In the genomic region with DNA sequence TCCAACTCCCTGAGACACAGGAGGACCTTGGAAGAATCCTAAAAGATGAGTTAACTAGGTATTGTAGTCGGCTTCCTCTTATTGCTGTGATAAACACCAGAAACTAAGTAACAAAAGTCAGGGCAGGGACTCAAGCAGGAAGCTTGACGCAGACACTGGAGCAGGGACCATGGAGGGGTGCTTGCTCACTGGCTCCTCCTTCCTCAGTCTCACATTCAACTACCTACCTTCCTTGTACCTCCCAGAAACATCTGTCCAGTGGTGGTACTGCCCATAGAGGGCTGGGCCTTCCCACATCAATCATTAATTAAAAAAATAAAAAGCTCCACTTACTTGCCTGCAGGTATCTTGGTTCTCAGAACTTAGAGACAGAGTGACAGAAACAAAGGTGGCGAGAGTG, we compare ENCODE assay signal across 12 mouse cellular contexts.
DNase-seq lines count a peak whose midpoint lies in the region; ATAC-seq and TF ChIP-seq lines count a peak whose summit lies in the region.
"Had no signal": no experiment of that assay in that cellular context is flagged by ENCODE, and none has a peak within 500 bp of the region (broad histone marks: within the 10 kb centered on the region; RNA-seq: fewer than 3 reads in every experiment).

No protein-coding gene starts in this region.

- no peaks in the 10 kb centered on the region for H3K36me3 ChIP-seq in heart, embryonic 13.5 days
- peaks cover 4% of the 10 kb centered on the region; the same call in 1 of the 2 replicates for H3K36me3 ChIP-seq in midbrain, embryonic 10.5 days
- no peaks in the 10 kb centered on the region for H3K36me3 ChIP-seq in midbrain, postnatal 0 days (ENCODE audit: insufficient read depth, low read length)
- no peaks in the 10 kb centered on the region for H3K36me3 ChIP-seq in forebrain, embryonic 14.5 days (ENCODE audit: control insufficient read depth, insufficient read depth, low read length)
- no peaks in the 10 kb centered on the region for H3K36me3 ChIP-seq in stomach, embryonic 14.5 days (ENCODE audit: control insufficient read depth, insufficient read depth, low read length)

- no peaks in the 10 kb centered on the region for H3K9me3 ChIP-seq in heart, embryonic 13.5 days
- H3K9me3 ChIP-seq in midbrain, embryonic 10.5 days (replicated peaks): no peaks in the 10 kb centered on the region
- no peaks in the 10 kb centered on the region for H3K9me3 ChIP-seq in midbrain, postnatal 0 days (ENCODE audit: low read length)
- H3K9me3 ChIP-seq in forebrain, embryonic 14.5 days (replicated peaks; ENCODE audit: control insufficient read depth, low read length): no peaks in the 10 kb centered on the region
- H3K9me3 ChIP-seq in stomach, embryonic 14.5 days (ENCODE audit: control insufficient read depth, low read depth, low read length): no peaks in the 10 kb centered on the region

- no peak overlapping the region for H3K9ac ChIP-seq in heart, embryonic 13.5 days
- no peak overlapping the region for H3K9ac ChIP-seq in midbrain, postnatal 0 days (replicated peaks; ENCODE audit: low read length, poor library complexity, severe bottlenecking)
- no peak overlapping the region for H3K9ac ChIP-seq in forebrain, embryonic 14.5 days (ENCODE audit: low read length)
- no peak overlapping the region for H3K9ac ChIP-seq in stomach, embryonic 14.5 days (replicated peaks; ENCODE audit: low read depth, low read length)

- no peak for DNase-seq in heart, adult 11 months
- no peak for DNase-seq in midbrain, embryonic 10.5 days (ENCODE audit: low spot score)
- no peak for DNase-seq in midbrain, postnatal 0 days (ENCODE audit: low spot score)
- no peak for DNase-seq in forebrain, embryonic 14.5 days (ENCODE audit: low spot score)
- DNase-seq in MN1 (ENCODE audit: low spot score): no peak
- DNase-seq in urinary bladder, adult 18-20 months (ENCODE audit: low spot score in 2 of 2): no peak
- DNase-seq: kidney, postnatal 36 days; liver; thymus, adult 18-20 months had no signal

- H3K4me2 ChIP-seq in heart, embryonic 13.5 days: no peak overlapping the region
- no peak overlapping the region for H3K4me2 ChIP-seq in midbrain, postnatal 0 days (ENCODE audit: low read depth, low read length, poor library complexity, severe bottlenecking)
- H3K4me2 ChIP-seq in forebrain, embryonic 14.5 days (ENCODE audit: low read length): no peak overlapping the region
- H3K4me2 ChIP-seq in stomach, embryonic 14.5 days (replicated peaks; ENCODE audit: low read depth, low read length): no peak overlapping the region

- no peaks in the 10 kb centered on the region for H3K27me3 ChIP-seq in heart, embryonic 13.5 days (replicated peaks)
- no peaks in the 10 kb centered on the region for H3K27me3 ChIP-seq in midbrain, embryonic 10.5 days (ENCODE audit: low read depth, poor library complexity, severe bottlenecking)
- no peaks in the 10 kb centered on the region for H3K27me3 ChIP-seq in midbrain, postnatal 0 days (ENCODE audit: insufficient read depth, low read length)
- no peaks in the 10 kb centered on the region for H3K27me3 ChIP-seq in forebrain, embryonic 14.5 days (replicated peaks; ENCODE audit: control insufficient read depth, insufficient read depth, low read length)
- H3K27me3 ChIP-seq in stomach, embryonic 14.5 days (ENCODE audit: control insufficient read depth, insufficient read depth, low read length): no peaks in the 10 kb centered on the region

- H3K4me1 ChIP-seq in heart, embryonic 13.5 days: peaks cover 19% of the 10 kb centered on the region
- peaks cover 56% of the 10 kb centered on the region for H3K4me1 ChIP-seq in midbrain, embryonic 10.5 days
- H3K4me1 ChIP-seq in midbrain, postnatal 0 days (ENCODE audit: insufficient read depth, low read length): 0 out of 2 replicates have a peak, but pooled peaks cover 5% of the 10 kb centered on the region
- H3K4me1 ChIP-seq in forebrain, embryonic 14.5 days (ENCODE audit: control insufficient read depth, insufficient read depth, low read length): peaks cover 5% of the 10 kb centered on the region; the same call in 1 of the 2 replicates
- H3K4me1 ChIP-seq in stomach, embryonic 14.5 days (ENCODE audit: control insufficient read depth, insufficient read depth, low read length): peaks cover 18% of the 10 kb centered on the region

- peak overlapping the region; percentile 68 for H3K27ac ChIP-seq in heart, embryonic 13.5 days (replicated peaks)
- H3K27ac ChIP-seq in midbrain, embryonic 10.5 days (replicated peaks): peak overlapping the region; percentile 89
- no peak overlapping the region for H3K27ac ChIP-seq in midbrain, postnatal 0 days (ENCODE audit: low read depth, low read length)
- H3K27ac ChIP-seq in forebrain, embryonic 14.5 days (ENCODE audit: low read depth, low read length): peak overlapping the region; percentile 55; the same call in 1 of the 2 replicates
- peak overlapping the region; percentile 44; the same call in 1 of the 2 replicates for H3K27ac ChIP-seq in stomach, embryonic 14.5 days (ENCODE audit: low read length)
- H3K27ac ChIP-seq: macrophage had no signal

- H3K4me3 ChIP-seq in heart, embryonic 13.5 days: no peak overlapping the region
- H3K4me3 ChIP-seq in midbrain, embryonic 10.5 days: no peak overlapping the region
- no peak overlapping the region for H3K4me3 ChIP-seq in midbrain, postnatal 0 days (ENCODE audit: low read depth, low read length)
- no peak overlapping the region for H3K4me3 ChIP-seq in forebrain, embryonic 14.5 days (ENCODE audit: low read depth, low read length)
- H3K4me3 ChIP-seq in stomach, embryonic 14.5 days (ENCODE audit: low read depth, low read length): no peak overlapping the region

- WGBS in heart, embryonic 13.5 days: 45% methylated on average over 3 of the region's 3 CpGs
- 40% methylated on average over 3 of the region's 3 CpGs for WGBS in midbrain, embryonic 10.5 days
- 43% methylated on average over 3 of the region's 3 CpGs for whole genome bisulfite sequencing in midbrain, postnatal 0 days
- WGBS in forebrain, embryonic 14.5 days: 47% methylated on average over 3 of the region's 3 CpGs
- 54% methylated on average over 3 of the region's 3 CpGs for WGBS in stomach, embryonic 14.5 days

- ATAC-seq in heart, embryonic 13.5 days (ENCODE audit: extremely low read depth, insufficient number of reproducible peaks, low FRiP score, low TSS enrichment): no peak
- no peak for ATAC-seq in midbrain, postnatal 0 days (ENCODE audit: low FRiP score)
- ATAC-seq in forebrain, embryonic 14.5 days: no peak
- no peak for ATAC-seq in stomach, embryonic 14.5 days (ENCODE audit: insufficient number of reproducible peaks, insufficient read depth, low FRiP score, low read depth)

- no peak for TF ChIP-seq CTCF in midbrain, postnatal 0 days (IDR thresholded peaks at IDR 0.05)
